Mouse (Mus musculus) urinary bladder, postnatal 25 days (tissue): Measurements from ENCODE around the gene Ebi3.

Experiments used
- DNase-seq: peaks from one replicate; pipeline ENCODE4 v3.0.0; 2022; ENCODE audit warnings: low spot score

Ebi3 gene

DNA sequence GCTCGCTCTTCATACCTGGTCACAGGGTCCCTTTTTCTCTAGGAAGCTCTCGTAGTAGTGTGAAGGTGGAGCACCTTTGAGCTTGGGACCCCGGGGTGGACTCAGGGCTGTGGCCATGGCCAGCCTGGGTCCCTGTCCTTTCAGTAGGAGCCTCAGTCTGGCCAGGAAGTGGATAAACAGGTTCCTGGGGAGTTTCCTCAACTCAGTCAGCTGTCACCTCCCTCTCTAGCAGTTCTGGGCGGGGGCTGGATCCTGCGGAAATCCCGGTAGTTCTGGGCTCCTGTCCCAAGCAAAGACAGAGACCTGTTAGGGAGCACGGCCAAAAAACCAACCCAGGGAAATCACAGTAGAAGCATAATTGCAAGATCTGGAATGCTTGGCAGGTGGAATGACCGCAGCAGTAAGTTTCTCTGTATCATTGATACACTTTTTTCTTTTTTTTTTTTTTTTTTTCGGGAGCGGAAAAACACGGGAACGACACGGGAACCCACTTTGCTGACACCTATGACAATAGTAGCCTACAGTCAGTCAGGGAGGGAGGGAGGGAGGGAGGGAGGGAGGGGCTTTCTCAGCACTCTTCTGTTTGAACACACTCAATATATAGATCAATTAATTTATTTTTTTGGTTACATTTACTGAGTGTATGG is 53.1 kb downstream of the Ebi3 start, which contains the start of the genes Stap2 and Mpnd:
TSS of gene Stap2 (minus strand) at position 170 of the 647 bp plus-strand sequence.
TSS of gene Mpnd (plus strand) at position 297 of the 647 bp plus-strand sequence.
- no peak for DNase-seq
